Mouse (Mus musculus) layer of hippocampus, adult 2 months (tissue): ENCODE measurements around the gene Gm6803. TPM values are rescaled to one million over a fixed set of nuclear protein-coding genes. Genes with fewer than 3 reads are reported as not detected.
"Not testable (repeated sequence)": the region's sequence is repeated elsewhere in the genome, so short reads cannot be mapped to it uniquely, and the experiment has no call there.

Experiments used
- DNase-seq, 2 experiments: peaks; one replicate each; pipeline ENCODE4 v3.0.0; 2022; ENCODE audit warnings: low spot score in 2 of 2
- H3K27ac ChIP-seq: fragments of 200-600 bp; 2 replicates; pipeline ENCODE4 v1.8.1; 2022
- H3K4me3 ChIP-seq: fragments of 200-600 bp; 2 replicates; pipeline ENCODE4 v1.8.1; 2022; ENCODE audit warnings: mild to moderate bottlenecking
- CTCF ChIP-seq: fragments of 200-600 bp; conservative IDR thresholded peaks from 2 replicates; pipeline ENCODE4 v1.8.1; 2022; ENCODE audit warnings: antibody characterized with exemption, mild to moderate bottlenecking, moderate library complexity
- long read RNA-seq, 2 experiments: library from polyadenylated mRNA; stranded (forward); transcript quantifications; one replicate each; pipeline ENCODE4 v2.0.0; 2021; ENCODE audit warnings: borderline mapping rate in 2 of 2
- total RNA-seq, 2 experiments: library from RNA; stranded (reverse); gene quantifications; 2 replicates each; pipeline ENCODE4 v1.2.3; 2021

Gene Gm6803
- not detected for total RNA-seq
- long read RNA-seq, experiment 1 = 0 reads
- long read RNA-seq, experiment 2 = 0 reads

GRCm38 (mm10) chr12:88018671-88019070, at the start of gene Gm6803:
Gm6803 (minus strand) TSS chr12:88018771.
- DNase-seq, H3K4me3 ChIP-seq, H3K27ac ChIP-seq: not testable (repeated sequence)

- not testable (repeated sequence) for DNase-seq, H3K4me3 ChIP-seq, H3K27ac ChIP-seq
These were observed 26.7 kb upstream of the Gm6803 start for GRCm38 (mm10) chr12:88045226-88045625.

GRCm38 (mm10) chr12:88039703-88040102, 21.1 kb upstream of the Gm6803 start:
- not testable (repeated sequence) for H3K4me3 ChIP-seq, H3K27ac ChIP-seq, DNase-seq

GRCm38 (mm10) chr12:88039062-88039461, 20.5 kb upstream of the Gm6803 start:
- peak; percentile 33 for TF ChIP-seq CTCF
- H3K27ac ChIP-seq, DNase-seq, H3K4me3 ChIP-seq: not testable (repeated sequence)

GRCm38 (mm10) chr12:88032250-88032649, 13.7 kb upstream of the Gm6803 start:
- H3K27ac ChIP-seq, H3K4me3 ChIP-seq, DNase-seq: not testable (repeated sequence)

- not testable (repeated sequence) for H3K4me3 ChIP-seq, H3K27ac ChIP-seq
These were observed 8.1 kb upstream of the Gm6803 start, which contains the start of gene Gm2056 for GRCm38 (mm10) chr12:88026704-88027103. Gm2056 (plus strand) TSS chr12:88027004.

GRCm38 (mm10) chr12:88011548-88011947, 7.0 kb downstream of the Gm6803 start, which contains the start of gene Gm2075:
Gm2075 (plus strand) TSS chr12:88011848.
- H3K4me3 ChIP-seq, DNase-seq, H3K27ac ChIP-seq: not testable (repeated sequence)

More at GRCm38 (mm10) chr12:88026704-88027103, 8.1 kb upstream of the Gm6803 start, which contains the start of gene Gm2056:
- not testable (repeated sequence) for DNase-seq

GRCm38 (mm10) chr12:88004118-88004517, 14.5 kb downstream of the Gm6803 start:
- not testable (repeated sequence) for DNase-seq, H3K4me3 ChIP-seq

GRCm38 (mm10) chr12:87984000-87984399, 34.6 kb downstream of the Gm6803 start:
- TF ChIP-seq CTCF = peak; percentile 52
- H3K4me3 ChIP-seq, DNase-seq, H3K27ac ChIP-seq: not testable (repeated sequence)

More at GRCm38 (mm10) chr12:88004118-88004517, 14.5 kb downstream of the Gm6803 start:
- not testable (repeated sequence) for H3K27ac ChIP-seq

Other genes starting within 250 kb of the Gm6803 start
- not detected for gene Gm21319, start 243.0 kb downstream of the Gm6803 start, total RNA-seq
- gene Gm21936, start 223.3 kb downstream of the Gm6803 start, total RNA-seq = not detected
- gene BB287469, start 202.2 kb downstream of the Gm6803 start, total RNA-seq = not detected
- gene Gm2001, start 176.4 kb downstream of the Gm6803 start, total RNA-seq = not detected
- not detected for gene Gm2016, start 144.7 kb downstream of the Gm6803 start, total RNA-seq
- gene Gm2022, start 123.4 kb downstream of the Gm6803 start, total RNA-seq = not detected
- not detected for gene Gm2035, start 98.9 kb downstream of the Gm6803 start, total RNA-seq
- gene Gm2042, start 64.7 kb downstream of the Gm6803 start, total RNA-seq = not detected
- not detected for gene Gm2075, start 6.9 kb downstream of the Gm6803 start, total RNA-seq
- not detected for gene Gm2056, start 8.2 kb upstream of the Gm6803 start, total RNA-seq
- gene Gm16368, start 64.9 kb upstream of the Gm6803 start, total RNA-seq = not detected
- gene Gm10436, start 163.3 kb upstream of the Gm6803 start, total RNA-seq = not detected
- not detected for gene Gm8332, start 231.3 kb upstream of the Gm6803 start, total RNA-seq